In the genomic region with DNA sequence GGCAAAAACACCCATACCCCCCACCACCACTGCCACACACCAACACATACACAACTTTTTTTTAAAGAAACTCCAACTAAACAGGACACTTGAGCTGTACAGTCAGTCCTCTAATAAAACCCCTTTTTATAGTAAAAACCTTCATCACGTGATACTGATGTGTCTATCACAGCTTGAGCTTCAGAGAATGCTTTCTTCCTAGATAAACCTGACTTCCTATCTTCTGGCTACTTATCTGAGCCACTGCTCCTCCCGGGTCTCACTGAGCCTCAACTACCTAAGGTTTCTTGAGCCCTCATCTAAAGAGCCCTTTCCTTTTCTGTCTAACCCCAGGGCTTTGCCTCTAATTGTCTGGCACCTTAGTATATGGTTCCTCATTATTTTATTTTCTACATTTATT, we compare ENCODE assay signal across 20 mouse cellular contexts.
A peak's percentile ranks its signal among the peaks of the same experiment; 100 is the strongest.
DNase-seq lines count a peak whose midpoint lies in the region; ATAC-seq and TF ChIP-seq lines count a peak whose summit lies in the region.
"Had no signal": no experiment of that assay in that cellular context is flagged by ENCODE, and none has a peak within 500 bp of the region (broad histone marks: within the 10 kb centered on the region; RNA-seq: fewer than 3 reads in every experiment).

No protein-coding gene starts in this region.

- H3K79me2 ChIP-seq in MEL (ENCODE audit: control insufficient read depth, insufficient read depth, low read length, poor library complexity), result no peaks in the 10 kb centered on the region

- TF ChIP-seq POLR2A in MEL (IDR thresholded peaks at IDR 0.05; ENCODE audit: control insufficient read depth in 1 of 2, insufficient read depth in 1 of 2, low read depth in 1 of 2, low read length in 2 of 2, poor library complexity in 1 of 2), result no peak

- H3K4me2 ChIP-seq in heart, embryonic 12.5 days, result no peak overlapping the region
- H3K4me2 ChIP-seq in heart, postnatal 0 days (ENCODE audit: low read depth, low read length), result no peak overlapping the region
- H3K4me2 ChIP-seq: embryonic facial prominence, embryonic 12.5 days; forebrain, embryonic 15.5 days; hindbrain, embryonic 13.5 days had no signal

- peak overlapping the region; percentile 40; the same call in 1 of the 2 replicates for H3K27ac ChIP-seq in heart, embryonic 12.5 days (ENCODE audit: poor library complexity, severe bottlenecking)
- peak overlapping the region; percentile 74 for H3K27ac ChIP-seq in heart, postnatal 0 days (ENCODE audit: low read depth)
- no peak overlapping the region; the same call in 1 of the 2 replicates for H3K27ac ChIP-seq in MEL (ENCODE audit: control insufficient read depth, low read depth, low read length)
- H3K27ac ChIP-seq: embryonic facial prominence, embryonic 12.5 days; forebrain, embryonic 15.5 days; hindbrain, embryonic 13.5 days; hindbrain, postnatal 0 days had no signal

- TF ChIP-seq CTCF in heart, postnatal 0 days (IDR thresholded peaks at IDR 0.05; ENCODE audit: low read depth), result no peak
- no peak for TF ChIP-seq CTCF in MEL (IDR thresholded peaks at IDR 0.05 in 2 of 3, conservative IDR thresholded peaks at IDR 0.05 in 1 of 3; ENCODE audit: control insufficient read depth in 1 of 3, insufficient read depth in 1 of 3, low read depth in 2 of 3, low read length in 3 of 3, poor library complexity in 1 of 3, severe bottlenecking in 1 of 3)

- no peaks in the 10 kb centered on the region for H3K9me3 ChIP-seq in heart, embryonic 12.5 days (replicated peaks)
- H3K9me3 ChIP-seq in heart, postnatal 0 days (replicated peaks; ENCODE audit: control insufficient read depth, low read length), result no peaks in the 10 kb centered on the region
- no peaks in the 10 kb centered on the region for H3K9me3 ChIP-seq in MEL (replicated peaks; ENCODE audit: insufficient read depth, low read length)
- H3K9me3 ChIP-seq: embryonic facial prominence, embryonic 12.5 days; forebrain, embryonic 15.5 days; hindbrain, embryonic 13.5 days had no signal

- no peaks in the 10 kb centered on the region for H3K27me3 ChIP-seq in heart, embryonic 12.5 days (replicated peaks)
- H3K27me3 ChIP-seq in heart, postnatal 0 days (ENCODE audit: control insufficient read depth, insufficient read depth, low read length), result no peaks in the 10 kb centered on the region
- H3K27me3 ChIP-seq in MEL (ENCODE audit: control insufficient read depth in 1 of 2, insufficient read depth in 2 of 2, low read length in 2 of 2), result no peaks in the 10 kb centered on the region
- H3K27me3 ChIP-seq: CH12.LX; embryonic facial prominence, embryonic 12.5 days; forebrain, embryonic 15.5 days; hindbrain, embryonic 13.5 days; Patski had no signal

- DNase-seq in heart, postnatal 14 days, result no peak
- DNase-seq in heart, postnatal 0 days (ENCODE audit: low spot score), result no peak
- no peak for DNase-seq in heart, adult 11 months
- DNase-seq in MEL (ENCODE audit: low read depth, low spot score) (peak; percentile 60), MN1 (ENCODE audit: low spot score) (no peak)
- DNase-seq: adrenal gland, postnatal 14 days; cerebellum, adult 11-12 months; cerebellum, adult 9-10 months; cerebellum, postnatal 25 days; gastrocnemius, postnatal 14 days; heart, postnatal 10 days; kidney, adult 11 months had no signal

- H3K4me3 ChIP-seq in heart, embryonic 12.5 days, result no peak overlapping the region
- no peak overlapping the region for H3K4me3 ChIP-seq in heart, postnatal 0 days (ENCODE audit: low read depth, low read length)
- no peak overlapping the region for H3K4me3 ChIP-seq in MEL (ENCODE audit: control insufficient read depth in 1 of 2, insufficient read depth in 1 of 2, low read depth in 2 of 2, low read length in 2 of 2)
- H3K4me3 ChIP-seq: embryonic facial prominence, embryonic 12.5 days; forebrain, embryonic 15.5 days; hindbrain, embryonic 13.5 days had no signal

- no peak overlapping the region for H3K9ac ChIP-seq in heart, embryonic 12.5 days
- no peak overlapping the region for H3K9ac ChIP-seq in heart, postnatal 0 days (replicated peaks; ENCODE audit: low read depth, low read length)
- H3K9ac ChIP-seq in MEL (ENCODE audit: control insufficient read depth, low read depth, low read length, poor library complexity, severe bottlenecking), result no peak overlapping the region
- H3K9ac ChIP-seq: embryonic facial prominence, embryonic 12.5 days; forebrain, embryonic 15.5 days; hindbrain, embryonic 13.5 days had no signal

- ATAC-seq in heart, embryonic 12.5 days (ENCODE audit: insufficient number of reproducible peaks, low FRiP score), result no peak
- ATAC-seq in heart, postnatal 0 days (ENCODE audit: insufficient read depth, low read depth), result no peak
- ATAC-seq: activated CD4-positive, CD25-positive, alpha-beta regulatory T cell, adult 4 months; forebrain, embryonic 15.5 days; hindbrain, postnatal 0 days; Patski had no signal

- TF ChIP-seq RAD21 in MEL (IDR thresholded peaks at IDR 0.05; ENCODE audit: low read depth, low read length), result no peak

- peaks cover 68% of the 10 kb centered on the region for H3K36me3 ChIP-seq in heart, embryonic 12.5 days
- H3K36me3 ChIP-seq in heart, postnatal 0 days (replicated peaks; ENCODE audit: control insufficient read depth, insufficient read depth, low read length), result peaks cover 59% of the 10 kb centered on the region
- peaks cover 0 to 27% of the 10 kb centered on the region in 2 experiments; a peak in 2 of 4 replicates for H3K36me3 ChIP-seq in MEL (ENCODE audit: control insufficient read depth in 1 of 2, insufficient read depth in 2 of 2, low read length in 2 of 2)

- TF ChIP-seq EP300 in heart, postnatal 0 days (IDR thresholded peaks at IDR 0.05; ENCODE audit: low read depth), result no peak
- TF ChIP-seq EP300 in MEL (IDR thresholded peaks at IDR 0.05; ENCODE audit: low read depth in 1 of 2, low read length in 2 of 2), result peak; percentile 75 to 82

- 25% methylated on average over 2 of the region's 2 CpGs for WGBS in heart, embryonic 12.5 days
- 29% methylated on average over 2 of the region's 2 CpGs for WGBS in heart, postnatal 0 days

- peaks cover 73% of the 10 kb centered on the region for H3K4me1 ChIP-seq in heart, embryonic 12.5 days (replicated peaks)
- H3K4me1 ChIP-seq in heart, postnatal 0 days (ENCODE audit: control insufficient read depth, insufficient read depth), result peaks cover 58% of the 10 kb centered on the region
- H3K4me1 ChIP-seq in MEL (ENCODE audit: control insufficient read depth in 1 of 2, insufficient read depth in 2 of 2, low read length in 2 of 2), result peaks cover 24 to 27% of the 10 kb centered on the region in 2 experiments
- H3K4me1 ChIP-seq: embryonic facial prominence, embryonic 12.5 days; forebrain, embryonic 15.5 days had no signal

- intact Hi-C loops in heart, postnatal 14 days (cut with DNase I), result loop anchor here (5.0 kb wide), 2 partner anchors 42 to 112 kb away; partner anchors contain the start of gene Sptbn1

TF ChIP-seq in MEL, 35 proteins besides CTCF, POLR2A, EP300 and RAD21 (continues in another document):
- TF ChIP-seq NRF1 (IDR thresholded peaks at IDR 0.05; ENCODE audit: insufficient read depth, low read depth, low read length, poor library complexity, severe bottlenecking) (no peak), ETS1 (IDR thresholded peaks at IDR 0.05; ENCODE audit: low read depth, low read length) (peak; percentile 71), BHLHE40 (IDR thresholded peaks at IDR 0.05; ENCODE audit: borderline replicate concordance, low read depth, low read length) (peak; percentile 92), MXI1 (IDR thresholded peaks at IDR 0.05; ENCODE audit: low read depth, low read length) (peak; percentile 45), ZKSCAN1 (IDR thresholded peaks at IDR 0.05; ENCODE audit: low read depth, low read length) (no peak), MYC (IDR thresholded peaks at IDR 0.05; ENCODE audit: low read depth, low read length) (no peak), USF1 (IDR thresholded peaks at IDR 0.05; ENCODE audit: low read depth, low read length) (peak; percentile 95), CHD1 (IDR thresholded peaks at IDR 0.05; ENCODE audit: low read depth, low read length) (no peak), TBP (IDR thresholded peaks at IDR 0.05; ENCODE audit: low read depth, low read length) (no peak), JUND (IDR thresholded peaks at IDR 0.05; ENCODE audit: low read depth, low read length) (no peak), TAL1 (IDR thresholded peaks at IDR 0.05; ENCODE audit: low read length) (no peak), POLR2AphosphoS2 (IDR thresholded peaks at IDR 0.05; ENCODE audit: low read length) (no peak), GATA1 (IDR thresholded peaks at IDR 0.05; ENCODE audit: low read depth, low read length) (peak; percentile 85), RCOR1 (IDR thresholded peaks at IDR 0.05; ENCODE audit: low read depth, low read length) (peak; percentile 88), SIN3A (IDR thresholded peaks at IDR 0.05; ENCODE audit: low read length) (peak; percentile 30; the same call in 1 of the 2 replicates), ZMIZ1 (IDR thresholded peaks at IDR 0.05; ENCODE audit: low read depth, low read length) (no peak), ZC3H11A (IDR thresholded peaks at IDR 0.05; ENCODE audit: low read depth, low read length) (no peak), TCF12 (IDR thresholded peaks at IDR 0.05; ENCODE audit: low read depth, low read length) (peak; percentile 72), USF2 (IDR thresholded peaks at IDR 0.05; ENCODE audit: borderline replicate concordance in 1 of 2, insufficient read depth in 1 of 2, low read depth in 1 of 2, low read length in 2 of 2) (peak in 1 of 2 experiments; percentile 78; a peak in 2 of 4 replicates), ELF1 (IDR thresholded peaks at IDR 0.05; ENCODE audit: low read depth, low read length) (0 out of 2 replicates have a peak, but pooled peaks have one; percentile 33), HCFC1 (IDR thresholded peaks at IDR 0.05; ENCODE audit: low read depth, low read length) (peak; percentile 26; the same call in 1 of the 2 replicates), POLR2AphosphoS5 (IDR thresholded peaks at IDR 0.05; ENCODE audit: borderline replicate concordance, low read depth, low read length) (no peak), CHD2 (IDR thresholded peaks at IDR 0.05; ENCODE audit: low read length) (no peak), MAFK (IDR thresholded peaks at IDR 0.05; ENCODE audit: borderline replicate concordance, low read depth, low read length) (no peak), MYB (IDR thresholded peaks at IDR 0.05; ENCODE audit: low read depth, low read length) (no peak), ZNF384 (IDR thresholded peaks at IDR 0.05; ENCODE audit: low read depth, low read length) (no peak), MAZ (IDR thresholded peaks at IDR 0.05; ENCODE audit: low read depth, low read length) (0 out of 2 replicates have a peak, but pooled peaks have one; percentile 45), KAT2A (conservative IDR thresholded peaks at IDR 0.05; ENCODE audit: low read depth, low read length) (no peak), NELFE (IDR thresholded peaks at IDR 0.05; ENCODE audit: low read depth, low read length) (no peak), MEF2A (IDR thresholded peaks at IDR 0.05; ENCODE audit: extremely low read depth, insufficient replicate concordance, low read depth, low read length, poor library complexity, severe bottlenecking) (no peak)
